Comparison of ENCODE assay signal across 10 mouse cellular contexts in genomic region chr19:4149764-4150461, GRCm38 (mm10). TPM values are rescaled to one million over a fixed set of nuclear protein-coding genes. Genes with fewer than 3 reads are reported as not detected.
A peak's percentile ranks its signal among the peaks of the same experiment; 100 is the strongest.
DNase-seq lines count a peak whose midpoint lies in the region; ATAC-seq and TF ChIP-seq lines count a peak whose summit lies in the region.
"Had no signal": no experiment of that assay in that cellular context is flagged by ENCODE, and none has a peak within 500 bp of the region (broad histone marks: within the 10 kb centered on the region; RNA-seq: fewer than 3 reads in every experiment).

No protein-coding gene starts in this region.

- peak overlapping the region; percentile 84; the same call in 1 of the 2 replicates for H3K4me3 ChIP-seq in kidney, embryonic 16.5 days (ENCODE audit: low read length)
- peak overlapping the region; percentile 82; the same call in 1 of the 2 replicates for H3K4me3 ChIP-seq in G1E (ENCODE audit: low read depth, low read length)
- H3K4me3 ChIP-seq in embryonic facial prominence, embryonic 14.5 days (ENCODE audit: low read depth, low read length): no peak overlapping the region
- no peak overlapping the region; a peak in 1 of 4 replicates for H3K4me3 ChIP-seq in liver, embryonic 14.5 days (ENCODE audit: insufficient read depth in 1 of 2, low read depth in 2 of 2, low read length in 2 of 2)

- DNase-seq in kidney, adult 8-10 months: no peak
- no peak for DNase-seq in G1E (ENCODE audit: low spot score)
- DNase-seq in embryonic facial prominence, embryonic 14.5 days (ENCODE audit: low spot score): no peak
- DNase-seq in liver, embryonic 14.5 days (ENCODE audit: low read depth in 3 of 3, low spot score in 3 of 3): no peak
- DNase-seq: cerebellum, adult 8-10 months; lung, adult 18-20 months; right cerebral cortex, postnatal 14 days had no signal

- ATAC-seq in kidney, embryonic 16.5 days (ENCODE audit: low FRiP score, low TSS enrichment): no peak
- ATAC-seq in G1E (ENCODE audit: extremely low read depth, insufficient number of reproducible peaks, low FRiP score, poor library complexity, severe bottlenecking): no peak
- ATAC-seq in embryonic facial prominence, embryonic 14.5 days (ENCODE audit: low read depth): no peak
- ATAC-seq in liver, embryonic 14.5 days (ENCODE audit: insufficient read depth): no peak
- ATAC-seq in erythroblast, adult 5-6 weeks (replicated peaks; ENCODE audit: low FRiP score, poor library complexity, severe bottlenecking): no peak
- ATAC-seq in monocyte, adult 5-6 weeks (replicated peaks; ENCODE audit: insufficient number of reproducible peaks, low FRiP score, low TSS enrichment, poor library complexity, severe bottlenecking): no peak

- WGBS in kidney, embryonic 16.5 days: 95% methylated on average over 17 of the region's 17 CpGs
- 93% methylated on average over 16 of the region's 17 CpGs for WGBS in embryonic facial prominence, embryonic 14.5 days
- 82% methylated on average over 17 of the region's 17 CpGs for WGBS in liver, embryonic 14.5 days (ENCODE audit: insufficient replicate concordance)

- H3K4me2 ChIP-seq in kidney, embryonic 16.5 days (replicated peaks; ENCODE audit: low read depth, low read length): peak overlapping the region; percentile 91
- H3K4me2 ChIP-seq in embryonic facial prominence, embryonic 14.5 days (ENCODE audit: low read depth, low read length): no peak overlapping the region
- peak overlapping the region; percentile 88; the same call in 1 of the 2 replicates for H3K4me2 ChIP-seq in liver, embryonic 14.5 days (ENCODE audit: low read depth)

- no peak for TF ChIP-seq EP300 in liver, embryonic 14.5 days (IDR thresholded peaks at IDR 0.05; ENCODE audit: low read depth)

- peaks cover 16% of the 10 kb centered on the region for H3K36me3 ChIP-seq in kidney, embryonic 16.5 days (ENCODE audit: insufficient read depth, low read length)
- peaks cover 58% of the 10 kb centered on the region for H3K36me3 ChIP-seq in G1E (replicated peaks)
- peaks cover 39% of the 10 kb centered on the region for H3K36me3 ChIP-seq in embryonic facial prominence, embryonic 14.5 days (ENCODE audit: control insufficient read depth, insufficient read depth, low read length)
- 0 out of 2 replicates have a peak, but pooled peaks cover 3% of the 10 kb centered on the region for H3K36me3 ChIP-seq in liver, embryonic 14.5 days (replicated peaks; ENCODE audit: control insufficient read depth, insufficient read depth, low read depth)

- H3K27me3 ChIP-seq in kidney, embryonic 16.5 days (ENCODE audit: insufficient read depth, low read length): no peaks in the 10 kb centered on the region
- no peaks in the 10 kb centered on the region for H3K27me3 ChIP-seq in G1E (ENCODE audit: insufficient read depth, low read length)
- H3K27me3 ChIP-seq in embryonic facial prominence, embryonic 14.5 days (replicated peaks; ENCODE audit: control insufficient read depth, insufficient read depth, low read length): no peaks in the 10 kb centered on the region
- H3K27me3 ChIP-seq in liver, embryonic 14.5 days (ENCODE audit: control insufficient read depth, insufficient read depth, low read length): no peaks in the 10 kb centered on the region

- H3K9me3 ChIP-seq in kidney, embryonic 16.5 days (ENCODE audit: low read length): no peaks in the 10 kb centered on the region
- no peaks in the 10 kb centered on the region for H3K9me3 ChIP-seq in G1E (replicated peaks)
- no peaks in the 10 kb centered on the region for H3K9me3 ChIP-seq in embryonic facial prominence, embryonic 14.5 days (ENCODE audit: control insufficient read depth, low read length)
- H3K9me3 ChIP-seq in liver, embryonic 14.5 days (ENCODE audit: control insufficient read depth, low read length): no peaks in the 10 kb centered on the region

- H3K4me1 ChIP-seq in kidney, embryonic 16.5 days (ENCODE audit: insufficient read depth, low read length): peaks cover 25% of the 10 kb centered on the region
- peaks cover 62% of the 10 kb centered on the region for H3K4me1 ChIP-seq in G1E (ENCODE audit: insufficient read depth, low read depth, low read length)
- H3K4me1 ChIP-seq in embryonic facial prominence, embryonic 14.5 days (ENCODE audit: control insufficient read depth, insufficient read depth, low read length): peaks cover 11% of the 10 kb centered on the region; the same call in 1 of the 2 replicates
- peaks cover 4 to 12% of the 10 kb centered on the region in 2 experiments for H3K4me1 ChIP-seq in liver, embryonic 14.5 days (replicated peaks; ENCODE audit: control insufficient read depth in 2 of 2, insufficient read depth in 2 of 2, low read length in 1 of 2)

- H3K9ac ChIP-seq in kidney, embryonic 16.5 days (replicated peaks; ENCODE audit: low read length): no peak overlapping the region
- H3K9ac ChIP-seq in embryonic facial prominence, embryonic 14.5 days (ENCODE audit: low read depth, low read length): peak overlapping the region; percentile 90; the same call in 1 of the 2 replicates
- H3K9ac ChIP-seq in liver, embryonic 14.5 days (replicated peaks): no peak overlapping the region

- H3K27ac ChIP-seq in kidney, embryonic 16.5 days (ENCODE audit: low read length): no peak overlapping the region
- no peak overlapping the region for H3K27ac ChIP-seq in embryonic facial prominence, embryonic 14.5 days (replicated peaks; ENCODE audit: low read depth, low read length)
- no peak overlapping the region for H3K27ac ChIP-seq in liver, embryonic 14.5 days

- TF ChIP-seq CTCF in G1E (IDR thresholded peaks at IDR 0.05; ENCODE audit: low read depth, low read length): no peak
- TF ChIP-seq CTCF in liver, embryonic 14.5 days (IDR thresholded peaks at IDR 0.05; ENCODE audit: low read depth): no peak

RNA-seq across cellular contexts. Expression of gene Coro1b, which starts 1.5 kb away (rescaled TPM):
- polyA plus RNA-seq in kidney, embryonic 16.5 days (2015; fragmentation: Nextera tagmentation; extraction: Ambion mirVana): 201 and 218 TPM in 2 replicates
- total RNA-seq in G1E (2014; fragmentation: Nextera tagmentation) (325 and 345 TPM in 2 replicates), G1E (2017) (157 and 189 TPM in 2 replicates)
- polyA plus RNA-seq in G1E (2012): 134 and 177 TPM in 2 replicates
- 139 and 162 TPM in 2 replicates for polyA plus RNA-seq in embryonic facial prominence, embryonic 14.5 days (2014; fragmentation: Nextera tagmentation; extraction: Ambion mirVana)
- 57.5 and 59.2 TPM in 2 replicates for polyA plus RNA-seq in liver, embryonic 14.5 days (2012; rRNA removed)
- polyA plus RNA-seq in liver, embryonic 14.5 days (2014; fragmentation: Nextera tagmentation; extraction: Ambion mirVana): 57.5 and 62.2 TPM in 2 replicates
- total RNA-seq in erythroblast, adult 5-6 weeks (2015; ENCODE audit: low replicate concordance): 55.8 and 69.6 TPM in 2 replicates
- total RNA-seq in erythroblast, adult 5-6 weeks (2017; ENCODE audit: low replicate concordance): 19.1 and 22.6 TPM in 2 replicates
- 209 to 226 TPM (median 217 TPM) in 3 replicates for total RNA-seq in monocyte, adult 5-6 weeks (2017)

RNA-seq across cellular contexts. Expression of gene Ptprcap, which starts 3.5 kb away (rescaled TPM):
- polyA plus RNA-seq in kidney, embryonic 16.5 days (2015; fragmentation: Nextera tagmentation; extraction: Ambion mirVana): 0.49 and 1.1 TPM in 2 replicates
- total RNA-seq in G1E (2014; fragmentation: Nextera tagmentation): 88.5 and 107 TPM in 2 replicates
- 34.6 and 52.7 TPM in 2 replicates for total RNA-seq in G1E (2017)
- polyA plus RNA-seq in G1E (2012): 261 and 272 TPM in 2 replicates
- 5.1 and 6.7 TPM in 2 replicates for polyA plus RNA-seq in embryonic facial prominence, embryonic 14.5 days (2014; fragmentation: Nextera tagmentation; extraction: Ambion mirVana)
- polyA plus RNA-seq in liver, embryonic 14.5 days (2012; rRNA removed): 12.5 and 16.3 TPM in 2 replicates
- 14.4 and 17.0 TPM in 2 replicates for polyA plus RNA-seq in liver, embryonic 14.5 days (2014; fragmentation: Nextera tagmentation; extraction: Ambion mirVana)
- total RNA-seq in erythroblast, adult 5-6 weeks (2015; ENCODE audit: low replicate concordance): 22.9 and 36.6 TPM in 2 replicates
- 7.7 and 8.3 TPM in 2 replicates for total RNA-seq in erythroblast, adult 5-6 weeks (2017; ENCODE audit: low replicate concordance)
- total RNA-seq in monocyte, adult 5-6 weeks (2017): 133 to 326 TPM (median 178 TPM) in 3 replicates

RNA-seq across cellular contexts. Expression of gene Cabp4, which starts 6.1 kb away (rescaled TPM):
- 0.14 and 0.21 TPM in 2 replicates for polyA plus RNA-seq in kidney, embryonic 16.5 days (2015; fragmentation: Nextera tagmentation; extraction: Ambion mirVana)
- total RNA-seq in G1E (2014; fragmentation: Nextera tagmentation): 0.75 TPM in 1 of 2 replicates, not detected in the other
- total RNA-seq in G1E (2017): 0.11 TPM in 1 of 2 replicates, not detected in the other
- 0.03 TPM in 1 of 2 replicates, not detected in the other for polyA plus RNA-seq in G1E (2012)
- 0.12 TPM in 1 of 2 replicates, not detected in the other for polyA plus RNA-seq in embryonic facial prominence, embryonic 14.5 days (2014; fragmentation: Nextera tagmentation; extraction: Ambion mirVana)
- 0.03 and 0.15 TPM in 2 replicates for polyA plus RNA-seq in liver, embryonic 14.5 days (2012; rRNA removed)
- not detected in 2 replicates for polyA plus RNA-seq in liver, embryonic 14.5 days (2014; fragmentation: Nextera tagmentation; extraction: Ambion mirVana)
- not detected in 2 replicates for total RNA-seq in erythroblast, adult 5-6 weeks (2015; ENCODE audit: low replicate concordance)
- total RNA-seq in erythroblast, adult 5-6 weeks (2017; ENCODE audit: low replicate concordance): 0.43 TPM in 1 of 2 replicates, not detected in the other
- not detected in 3 replicates for total RNA-seq in monocyte, adult 5-6 weeks (2017)

RNA-seq across cellular contexts. Expression of gene Gpr152, which starts 10.3 kb away (rescaled TPM):
- polyA plus RNA-seq in kidney, embryonic 16.5 days (2015; fragmentation: Nextera tagmentation; extraction: Ambion mirVana): not detected in 2 replicates
- total RNA-seq in G1E (2014; fragmentation: Nextera tagmentation): not detected in 2 replicates
- 0.11 TPM in 1 of 2 replicates, not detected in the other for total RNA-seq in G1E (2017)
- polyA plus RNA-seq in G1E (2012): not detected in 2 replicates
- polyA plus RNA-seq in embryonic facial prominence, embryonic 14.5 days (2014; fragmentation: Nextera tagmentation; extraction: Ambion mirVana): 0.08 TPM in 1 of 2 replicates, not detected in the other
- polyA plus RNA-seq in liver, embryonic 14.5 days (2012; rRNA removed): not detected in 2 replicates
- not detected in 2 replicates for polyA plus RNA-seq in liver, embryonic 14.5 days (2014; fragmentation: Nextera tagmentation; extraction: Ambion mirVana)
- not detected in 2 replicates for total RNA-seq in erythroblast, adult 5-6 weeks (2015; ENCODE audit: low replicate concordance)
- total RNA-seq in erythroblast, adult 5-6 weeks (2017; ENCODE audit: low replicate concordance): not detected in 2 replicates
- 0.29 to 0.43 TPM in 2 of 3 replicates, not detected in the other for total RNA-seq in monocyte, adult 5-6 weeks (2017)

RNA-seq across cellular contexts. Expression of gene Rps6kb2, which starts 13.2 kb away (rescaled TPM):
- polyA plus RNA-seq in kidney, embryonic 16.5 days (2015; fragmentation: Nextera tagmentation; extraction: Ambion mirVana): 62.9 and 63.7 TPM in 2 replicates
- total RNA-seq in G1E (2014; fragmentation: Nextera tagmentation) (23.1 and 31.5 TPM in 2 replicates), G1E (2017) (16.1 and 23.6 TPM in 2 replicates)
- 73.4 and 78.6 TPM in 2 replicates for polyA plus RNA-seq in G1E (2012)
- polyA plus RNA-seq in embryonic facial prominence, embryonic 14.5 days (2014; fragmentation: Nextera tagmentation; extraction: Ambion mirVana): 34.1 and 43.2 TPM in 2 replicates
- polyA plus RNA-seq in liver, embryonic 14.5 days (2012; rRNA removed): 17.2 and 19.2 TPM in 2 replicates
- polyA plus RNA-seq in liver, embryonic 14.5 days (2014; fragmentation: Nextera tagmentation; extraction: Ambion mirVana): 19.5 and 19.9 TPM in 2 replicates
- total RNA-seq in erythroblast, adult 5-6 weeks (2015; ENCODE audit: low replicate concordance): 7.1 and 25.3 TPM in 2 replicates
- 23.9 and 27.2 TPM in 2 replicates for total RNA-seq in erythroblast, adult 5-6 weeks (2017; ENCODE audit: low replicate concordance)
- total RNA-seq in monocyte, adult 5-6 weeks (2017): 22.8 to 27.8 TPM (median 27.0 TPM) in 3 replicates

Comparison
In these comparisons a context has a peak if more than half of its experiments do, and no peak if none do; other contexts are left out.
1. H3K4me3 ChIP-seq: peak in kidney, embryonic 16.5 days (single experiment) and G1E (single experiment); none in embryonic facial prominence, embryonic 14.5 days (single experiment) and liver, embryonic 14.5 days (0 of 2).
2. RNA of gene Ptprcap, which starts 3.5 kb away (polyA plus RNA-seq): 261 to 272 TPM in G1E; 12.5 to 17.0 TPM in liver, embryonic 14.5 days, 5.1 to 6.7 TPM in embryonic facial prominence, embryonic 14.5 days and 0.49 to 1.1 TPM in kidney, embryonic 16.5 days; every median in the first group is over 10 times any median in the second.